Mouse (Mus musculus) heart, embryonic 16.5 days (tissue): Measurements from ENCODE around the gene Dnaaf5. TPM values are rescaled to one million over a fixed set of nuclear protein-coding genes. Genes with fewer than 3 reads are reported as not detected.

ENCODE experiments used
- ATAC-seq: fragments of 200-750 bp; cut with Nextera tagmentation; replicated peaks from 2 replicates; pipeline ENCODE4 v1.8.0; 2017; ENCODE audit warnings: moderate number of reproducible peaks; ENCODE audit not compliant: insufficient read depth, low FRiP score; ENCODE audit errors: extremely low read depth
- H3K27ac ChIP-seq: fragments of 300-500 bp; sonication (generic); 2 replicates; pipeline ENCODE4 v1.5.1; 2014; ENCODE audit warnings: mild to moderate bottlenecking, low read length, control low read depth, moderate library complexity
- H3K27me3 ChIP-seq: fragments of 300-500 bp; sonication (generic); 2 replicates; pipeline ENCODE4 v1.6.1; 2014; ENCODE audit warnings: low read length, mixed read lengths; ENCODE audit not compliant: control insufficient read depth, insufficient read depth
- H3K36me3 ChIP-seq: fragments of 300-500 bp; sonication (generic); 2 replicates; pipeline ENCODE4 v1.6.1; 2014; ENCODE audit not compliant: control insufficient read depth, insufficient read depth
- H3K4me1 ChIP-seq: fragments of 300-500 bp; sonication (generic); 2 replicates; pipeline ENCODE4 v1.6.1; 2014; ENCODE audit warnings: low read length, mixed read lengths; ENCODE audit not compliant: control insufficient read depth, insufficient read depth
- H3K4me2 ChIP-seq: fragments of 300-500 bp; sonication (generic); 2 replicates; pipeline ENCODE4 v1.6.1; 2014; ENCODE audit warnings: low read depth, mild to moderate bottlenecking, control low read depth, low read length
- H3K4me3 ChIP-seq: fragments of 300-500 bp; sonication (generic); 2 replicates; pipeline ENCODE4 v1.5.1; 2014; ENCODE audit warnings: mild to moderate bottlenecking, control low read depth, low read length
- H3K9ac ChIP-seq: fragments of 300-500 bp; sonication (generic); 2 replicates; pipeline ENCODE4 v1.6.1; 2014; ENCODE audit warnings: low read length, control low read depth
- H3K9me3 ChIP-seq: fragments of 300-500 bp; sonication (generic); replicated peaks from 2 replicates; pipeline ENCODE4 v1.6.1; 2016; ENCODE audit warnings: low read length; ENCODE audit not compliant: control insufficient read depth
- WGBS: fragments of 180-500 bp; shearing (Covaris S2); extraction: QIAGEN DNeasy Blood & Tissue Kit; methylation state at CpG from one replicate; pipeline ENCODE4 v1.1.7; 2014; 5-methylcytosine and 5-hydroxymethylcytosine counted together
- polyA plus RNA-seq: library from polyadenylated mRNA; unstranded; fragments of >200 nt; fragmentation: Nextera tagmentation; extraction: Ambion mirVana; gene quantifications from 2 replicates; pipeline ENCODE4 v1.2.1, GENCODE M21; 2015

Gene Dnaaf5
- polyA plus RNA-seq, 1 experiment from 2014 or later, result 6.6 TPM

DNA sequence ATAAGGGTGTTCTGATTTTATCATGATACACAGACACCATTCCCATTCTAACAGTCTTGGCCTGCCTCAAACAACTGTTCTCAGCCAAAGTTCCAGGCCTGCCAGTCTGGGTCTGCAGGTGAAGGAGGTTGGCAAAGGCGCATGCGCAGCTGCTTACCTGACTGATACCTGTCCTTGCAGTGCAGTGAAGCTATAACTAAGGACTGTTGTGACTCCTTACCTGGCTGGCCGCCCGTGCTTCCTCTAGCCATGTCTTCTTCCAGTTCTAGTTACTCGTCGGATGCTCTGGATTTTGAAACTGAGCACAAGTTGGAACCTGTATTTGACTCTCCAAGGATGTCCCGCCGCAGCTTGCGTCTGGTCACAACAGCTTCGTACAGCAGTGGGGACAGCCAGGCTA is 73.3 kb downstream of the Dnaaf5 start:
- 93% methylated on average over 10 of the region's 10 CpGs for WGBS
- peaks cover 34% of the 10 kb centered on the region for H3K36me3 ChIP-seq
- ATAC-seq, result no peak

DNA sequence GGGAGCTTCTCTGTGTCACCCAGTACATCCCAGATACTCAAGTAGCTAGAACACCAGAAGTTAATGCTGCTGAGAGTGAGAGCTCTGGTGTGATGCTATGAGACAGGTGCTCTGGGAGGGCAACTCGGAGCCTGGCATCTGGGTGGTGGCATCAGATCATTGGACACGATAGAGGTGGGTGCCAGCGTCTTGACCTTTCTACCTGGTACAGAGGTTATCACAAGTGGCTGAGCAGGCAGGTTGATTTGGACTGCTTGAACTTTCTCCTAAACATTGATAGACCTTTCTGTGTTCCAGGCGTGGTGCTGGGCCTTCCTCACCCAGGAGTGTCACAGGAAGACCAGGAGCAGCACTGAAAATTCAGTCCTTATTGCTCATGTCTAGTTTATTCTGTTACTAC is 77.2 kb downstream of the Dnaaf5 start:
- H3K4me1 ChIP-seq, result no peaks in the 10 kb centered on the region
- no peak overlapping the region for H3K27ac ChIP-seq
- H3K27me3 ChIP-seq, result no peaks in the 10 kb centered on the region
- no peak overlapping the region for H3K9ac ChIP-seq
- no peak for ATAC-seq
- no peak overlapping the region for H3K4me2 ChIP-seq
- H3K9me3 ChIP-seq, result no peaks in the 10 kb centered on the region
- H3K36me3 ChIP-seq, result peaks cover 52% of the 10 kb centered on the region
- H3K4me3 ChIP-seq, result no peak overlapping the region
- 88% methylated on average over 4 of the region's 4 CpGs for WGBS

More for the DNA sequence above, 73.3 kb downstream of the Dnaaf5 start:
- Histone ChIP-seq H3K27ac (no peak overlapping the region), H3K4me3 (no peak overlapping the region), H3K9me3 (no peaks in the 10 kb centered on the region), H3K4me2 (no peak overlapping the region), H3K27me3 (no peaks in the 10 kb centered on the region), H3K9ac (no peak overlapping the region), H3K4me1 (no peaks in the 10 kb centered on the region)

DNA sequence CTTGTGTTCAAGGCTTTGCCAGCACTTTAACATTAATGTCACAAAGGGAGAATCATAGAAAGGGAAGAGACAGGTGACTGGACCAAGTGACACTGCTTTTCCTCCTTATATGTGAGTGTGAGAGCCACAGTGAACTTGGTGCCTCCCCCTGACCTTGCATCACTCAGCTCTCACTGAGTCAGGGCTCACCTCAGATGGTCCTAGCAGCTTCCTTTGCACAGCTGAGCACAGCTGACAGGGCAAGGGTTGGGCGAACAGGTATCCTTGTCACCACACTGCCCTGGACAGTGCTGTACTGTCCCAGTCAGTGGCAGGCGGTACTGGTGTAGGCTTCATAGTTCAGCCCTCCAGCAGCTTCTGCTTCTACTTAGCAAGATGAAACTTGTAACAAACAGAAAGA is 77.6 kb downstream of the Dnaaf5 start:
- no peak overlapping the region for H3K4me3 ChIP-seq
- H3K27me3 ChIP-seq, result no peaks in the 10 kb centered on the region
- no peak for ATAC-seq
- no peak overlapping the region for H3K27ac ChIP-seq
- no peak overlapping the region for H3K4me2 ChIP-seq
- peaks cover 52% of the 10 kb centered on the region for H3K36me3 ChIP-seq
- H3K4me1 ChIP-seq, result no peaks in the 10 kb centered on the region
- 95% methylated on average over 2 of the region's 2 CpGs for WGBS
- H3K9me3 ChIP-seq, result no peaks in the 10 kb centered on the region
- no peak overlapping the region for H3K9ac ChIP-seq

DNA sequence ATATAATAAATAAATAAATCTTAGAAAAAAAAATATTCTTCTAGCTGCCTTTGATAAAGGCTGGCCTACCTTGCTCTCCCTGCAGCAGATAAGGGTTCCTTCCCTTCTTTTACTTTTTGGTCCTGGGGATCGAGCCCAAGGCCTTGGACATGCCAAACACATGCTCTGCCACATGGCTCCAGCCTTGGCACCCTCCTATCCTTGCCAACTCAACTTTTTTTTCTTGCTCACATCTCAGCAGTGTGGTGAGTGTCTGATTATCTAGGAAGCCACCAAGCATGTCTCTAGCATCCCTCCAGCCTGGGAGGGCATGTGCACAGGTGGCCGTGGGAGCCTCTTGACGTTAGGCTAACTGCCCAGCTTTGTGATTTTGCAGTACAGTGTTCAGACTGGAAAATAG is 78.3 kb downstream of the Dnaaf5 start:
- no peak overlapping the region for H3K9ac ChIP-seq
- H3K4me1 ChIP-seq, result no peaks in the 10 kb centered on the region
- H3K27me3 ChIP-seq, result no peaks in the 10 kb centered on the region
- H3K4me3 ChIP-seq, result no peak overlapping the region
- ATAC-seq, result no peak
- WGBS, result 94% methylated on average over 3 of the region's 3 CpGs
- no peak overlapping the region for H3K4me2 ChIP-seq
- no peaks in the 10 kb centered on the region for H3K9me3 ChIP-seq
- peaks cover 55% of the 10 kb centered on the region for H3K36me3 ChIP-seq
- H3K27ac ChIP-seq, result no peak overlapping the region

DNA sequence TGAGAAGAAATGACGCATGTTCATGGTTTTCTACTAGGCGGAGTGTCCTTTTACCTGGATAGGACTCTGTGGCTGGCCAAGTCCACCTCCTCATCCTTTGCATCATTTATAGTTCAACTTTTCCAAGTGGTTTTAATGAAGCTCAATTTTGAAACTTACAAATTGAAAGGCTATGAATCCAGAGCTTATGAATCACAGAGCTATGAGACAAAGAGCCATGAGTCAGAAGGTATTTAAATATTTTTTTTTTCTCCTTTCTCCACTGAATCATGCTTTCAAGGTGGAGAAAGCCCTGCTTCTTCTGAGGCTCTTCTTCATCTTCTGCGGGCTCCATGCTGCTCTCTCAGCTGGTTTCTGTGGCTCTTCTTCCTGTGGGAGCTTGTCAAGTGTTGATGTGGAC is 79.7 kb downstream of the Dnaaf5 start:
- H3K4me3 ChIP-seq, result no peak overlapping the region
- no peaks in the 10 kb centered on the region for H3K27me3 ChIP-seq
- H3K4me2 ChIP-seq, result no peak overlapping the region
- no peak for ATAC-seq
- H3K4me1 ChIP-seq, result no peaks in the 10 kb centered on the region
- no peaks in the 10 kb centered on the region for H3K9me3 ChIP-seq
- H3K27ac ChIP-seq, result no peak overlapping the region
- 94% methylated on average over 3 of the region's 3 CpGs for WGBS
- H3K36me3 ChIP-seq, result peaks cover 59% of the 10 kb centered on the region
- H3K9ac ChIP-seq, result no peak overlapping the region

DNA sequence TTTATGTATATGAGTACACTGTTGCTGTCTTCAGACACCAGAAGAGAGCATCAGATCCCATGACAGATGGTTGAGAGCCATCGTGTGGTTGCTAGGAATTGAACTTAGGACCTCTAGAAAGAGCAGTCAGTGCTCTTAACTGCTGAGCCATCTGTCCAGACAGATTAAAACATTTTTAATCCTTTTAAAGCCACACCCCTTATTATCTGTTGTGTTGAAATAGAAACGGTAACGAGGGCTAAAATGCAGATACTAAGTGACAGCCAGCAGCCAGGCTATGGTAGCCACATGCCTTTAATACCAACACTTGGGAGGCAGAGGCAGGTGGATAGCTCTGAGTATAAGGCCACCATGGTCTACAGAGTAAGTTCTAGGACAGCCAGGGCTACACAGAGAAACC is 82.1 kb downstream of the Dnaaf5 start:
- H3K27me3 ChIP-seq, result no peaks in the 10 kb centered on the region
- H3K9ac ChIP-seq, result no peak overlapping the region
- H3K27ac ChIP-seq, result no peak overlapping the region
- ATAC-seq, result no peak
- 81% methylated on average over 3 of the region's 3 CpGs for WGBS
- H3K4me2 ChIP-seq, result no peak overlapping the region
- no peaks in the 10 kb centered on the region for H3K9me3 ChIP-seq
- no peaks in the 10 kb centered on the region for H3K4me1 ChIP-seq
- peaks cover 61% of the 10 kb centered on the region for H3K36me3 ChIP-seq
- H3K4me3 ChIP-seq, result no peak overlapping the region

DNA sequence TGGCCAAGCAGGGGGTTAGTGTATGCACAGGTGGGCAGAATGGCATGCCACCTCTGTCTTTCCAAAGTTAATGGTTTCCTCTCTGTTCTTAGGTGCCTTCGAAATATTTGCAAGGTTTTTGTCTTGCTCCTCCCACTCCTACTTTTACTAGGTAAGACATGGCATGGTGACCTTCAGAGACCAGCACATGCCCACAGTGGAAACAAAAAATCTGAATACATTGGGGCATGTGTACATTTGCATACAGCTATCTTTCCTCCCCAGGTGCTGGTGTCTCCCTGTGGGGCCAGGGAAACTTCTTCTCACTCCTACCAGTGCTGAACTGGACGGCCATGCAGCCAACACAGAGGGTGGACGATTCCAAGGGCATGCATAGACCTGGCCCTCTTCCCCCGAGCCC is 84.4 kb downstream of the Dnaaf5 start:
- ATAC-seq, result no peak
- no peak overlapping the region for H3K9ac ChIP-seq
- no peaks in the 10 kb centered on the region for H3K9me3 ChIP-seq
- no peak overlapping the region for H3K4me2 ChIP-seq
- no peaks in the 10 kb centered on the region for H3K27me3 ChIP-seq
- no peaks in the 10 kb centered on the region for H3K4me1 ChIP-seq
- WGBS, result 87% methylated on average over 4 of the region's 4 CpGs
- H3K4me3 ChIP-seq, result no peak overlapping the region
- H3K36me3 ChIP-seq, result peaks cover 64% of the 10 kb centered on the region
- H3K27ac ChIP-seq, result no peak overlapping the region

Other genes starting within 250 kb of the Dnaaf5 start
- gene Pdgfa, start 152.9 kb upstream of the Dnaaf5 start, polyA plus RNA-seq, result 54.0 and 56.0 TPM in 2 replicates
- 8.4 and 9.5 TPM in 2 replicates for gene Prkar1b, start 222 bp upstream of the Dnaaf5 start, polyA plus RNA-seq
- gene Sun1, start 50.4 kb downstream of the Dnaaf5 start, polyA plus RNA-seq, result 35.7 and 41.5 TPM in 2 replicates
- 141 and 145 TPM in 2 replicates for gene Get4, start 102.1 kb downstream of the Dnaaf5 start, polyA plus RNA-seq
- 0.59 and 1.6 TPM in 2 replicates for gene Adap1, start 175.4 kb downstream of the Dnaaf5 start, polyA plus RNA-seq
- gene Cox19, start 201.2 kb downstream of the Dnaaf5 start, polyA plus RNA-seq, result 75.7 and 75.8 TPM in 2 replicates
- not detected in 2 replicates for gene Cyp2w1, start 202.4 kb downstream of the Dnaaf5 start, polyA plus RNA-seq
- gene Gpr146, start 227.5 kb downstream of the Dnaaf5 start, polyA plus RNA-seq, result 17.1 and 17.2 TPM in 2 replicates